Mouse (Mus musculus) frontal cortex, adult 2 months (tissue): ENCODE measurements at regions not wholly inside any gene's neighbourhood (a gene's known extent, or its start where the extent isn't known, plus 50 kb on each side); places are given as distances from the start of the nearest gene placed in this dataset.

Experiments
- DNase-seq, 2 experiments: peaks; one replicate each; pipeline ENCODE4 v3.0.0; 2022; ENCODE audit warnings: low spot score in 1 of 2; ENCODE audit errors: extremely low spot score in 1 of 2

DNA sequence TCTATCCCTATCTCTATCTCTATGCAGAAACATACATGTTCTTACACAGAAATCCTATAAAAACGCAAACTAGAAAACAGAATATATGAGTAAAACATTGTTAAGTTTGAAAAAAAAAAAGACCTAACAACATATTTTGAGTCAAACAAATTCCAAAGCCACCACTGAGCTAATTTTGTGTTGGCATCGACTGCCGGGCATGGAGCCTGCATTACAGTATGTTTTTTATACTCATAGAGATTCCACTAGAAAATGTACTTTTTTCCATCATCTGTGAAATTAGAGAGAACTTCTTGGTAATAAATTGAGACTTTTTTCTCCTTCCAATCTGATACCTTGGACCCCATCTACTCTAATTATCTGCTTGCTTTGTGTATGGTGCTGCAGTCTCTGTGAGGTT lies 1638.2 kb downstream of the Olfm4 start:
- DNase-seq: peak in 1 of 2 experiments; percentile 27
